10 mouse cellular contexts compared by ENCODE assay signal in the genomic region with DNA sequence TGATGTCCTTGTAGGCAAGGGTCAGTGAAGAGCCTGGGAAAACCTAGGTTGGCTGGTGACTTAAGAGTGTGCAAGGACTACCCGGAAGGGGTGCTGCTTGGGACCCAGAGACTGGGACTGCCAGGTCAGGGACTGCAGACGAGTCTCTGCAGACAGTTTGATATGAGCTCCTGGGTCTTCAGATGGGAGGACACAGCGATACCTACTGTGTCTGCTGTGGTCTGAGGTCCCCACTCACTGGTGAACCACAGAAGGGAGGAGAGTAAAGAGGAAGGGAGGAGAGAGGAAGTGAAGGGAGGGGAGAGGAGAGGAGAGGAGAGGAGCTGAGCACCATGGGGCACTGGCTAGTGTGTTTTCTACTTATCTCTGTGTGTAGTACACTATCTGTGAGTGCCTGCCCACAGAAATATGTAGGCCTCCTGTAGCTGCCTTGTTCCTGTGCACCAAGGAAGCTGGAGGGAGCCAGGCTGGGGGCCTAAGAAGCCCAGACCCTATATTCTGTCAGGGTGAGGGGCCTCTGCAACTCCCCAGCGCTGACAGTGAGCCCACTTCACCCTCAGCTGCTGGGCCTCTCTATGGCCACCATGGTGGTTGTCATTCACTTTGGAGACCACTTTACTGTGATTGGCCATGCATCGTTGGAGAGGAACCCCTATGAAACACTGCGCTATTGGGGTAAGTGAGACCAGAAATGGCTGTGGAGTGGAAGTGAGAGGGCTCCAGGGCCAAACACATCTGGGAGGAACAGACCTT. TPM values are rescaled to one million over a fixed set of nuclear protein-coding genes. Genes with fewer than 3 reads are reported as not detected.
DNase-seq lines count a peak whose midpoint lies in the region; ATAC-seq and TF ChIP-seq lines count a peak whose summit lies in the region.
"Had no signal": no experiment of that assay in that cellular context is flagged by ENCODE, and none has a peak within 500 bp of the region (broad histone marks: within the 10 kb centered on the region; RNA-seq: fewer than 3 reads in every experiment).

No protein-coding gene starts in this region.

- no peaks in the 10 kb centered on the region for H3K36me3 ChIP-seq in lung, embryonic 15.5 days
- no peaks in the 10 kb centered on the region; the same call in 1 of the 2 replicates for H3K36me3 ChIP-seq in liver, embryonic 16.5 days (ENCODE audit: control insufficient read depth, insufficient read depth)
- H3K36me3 ChIP-seq in kidney, adult 2 months (ENCODE audit: control insufficient read depth, insufficient read depth, low read length): no peaks in the 10 kb centered on the region
- H3K36me3 ChIP-seq in hindbrain, embryonic 14.5 days (replicated peaks; ENCODE audit: control insufficient read depth, insufficient read depth): no peaks in the 10 kb centered on the region

- peaks cover 47% of the 10 kb centered on the region for H3K4me1 ChIP-seq in lung, embryonic 15.5 days
- H3K4me1 ChIP-seq in liver, embryonic 16.5 days (ENCODE audit: control insufficient read depth, low read depth, low read length): peaks cover 52% of the 10 kb centered on the region
- peaks cover 11% of the 10 kb centered on the region for H3K4me1 ChIP-seq in kidney, adult 2 months (ENCODE audit: control insufficient read depth, insufficient read depth, low read length)
- peaks cover 13% of the 10 kb centered on the region for H3K4me1 ChIP-seq in hindbrain, embryonic 14.5 days (replicated peaks; ENCODE audit: control insufficient read depth, insufficient read depth, low read length)

- H3K4me3 ChIP-seq in lung, embryonic 15.5 days: no peak overlapping the region
- H3K4me3 ChIP-seq in liver, embryonic 16.5 days (ENCODE audit: low read depth, low read length): peak overlapping the region; percentile 68
- no peak overlapping the region for H3K4me3 ChIP-seq in kidney, adult 2 months (ENCODE audit: insufficient read depth, low read depth, low read length)
- H3K4me3 ChIP-seq in hindbrain, embryonic 14.5 days (replicated peaks; ENCODE audit: low read length): no peak overlapping the region

- no peak for TF ChIP-seq POLR2A in kidney, adult 2 months (IDR thresholded peaks at IDR 0.05; ENCODE audit: low read depth, low read length)

- no peak for ATAC-seq in lung, embryonic 15.5 days (ENCODE audit: borderline replicate concordance, extremely low read depth, low FRiP score, low TSS enrichment)
- ATAC-seq in liver, embryonic 16.5 days (ENCODE audit: low read depth): peak; percentile 68
- no peak for ATAC-seq in hindbrain, embryonic 14.5 days (ENCODE audit: low FRiP score)

- H3K27ac ChIP-seq in lung, embryonic 15.5 days: peak overlapping the region; percentile 76
- peak overlapping the region; percentile 99 for H3K27ac ChIP-seq in liver, embryonic 16.5 days (ENCODE audit: low read length)
- no peak overlapping the region for H3K27ac ChIP-seq in kidney, adult 2 months (ENCODE audit: insufficient read depth, low read depth, low read length)
- H3K27ac ChIP-seq in hindbrain, embryonic 14.5 days: no peak overlapping the region

- 87% methylated on average over 6 of the region's 6 CpGs for WGBS in lung, embryonic 15.5 days
- 14% methylated on average over 6 of the region's 6 CpGs for whole genome bisulfite sequencing in liver, embryonic 16.5 days (ENCODE audit: insufficient replicate concordance)
- 95% methylated on average over 6 of the region's 6 CpGs for WGBS in kidney, adult 2 months
- 87% methylated on average over 6 of the region's 6 CpGs for WGBS in hindbrain, embryonic 14.5 days

- H3K4me2 ChIP-seq in lung, embryonic 15.5 days: no peak overlapping the region
- H3K4me2 ChIP-seq in liver, embryonic 16.5 days (ENCODE audit: low read depth, low read length): peak overlapping the region; percentile 86
- H3K4me2 ChIP-seq in hindbrain, embryonic 14.5 days (replicated peaks): no peak overlapping the region

- no peaks in the 10 kb centered on the region for H3K9me3 ChIP-seq in lung, embryonic 15.5 days
- H3K9me3 ChIP-seq in liver, embryonic 16.5 days (replicated peaks; ENCODE audit: control insufficient read depth, low read length): no peaks in the 10 kb centered on the region
- H3K9me3 ChIP-seq in hindbrain, embryonic 14.5 days (ENCODE audit: control insufficient read depth, low read length): no peaks in the 10 kb centered on the region

- DNase-seq in lung, postnatal 36 days: no peak
- peak; percentile 61 for DNase-seq in c-Kit-positive CD71-positive TER-119-negative erythroid progenitor cells, embryonic 14.5 days (ENCODE audit: low read depth)
- DNase-seq in thymus, postnatal 14 days: peak; percentile 64
- DNase-seq in kidney, adult 2 months: no peak
- DNase-seq in ovary, adult 18-20 months (ENCODE audit: low spot score): no peak
- no peak for DNase-seq in hindbrain, embryonic 14.5 days (ENCODE audit: low spot score)
- DNase-seq: layer of hippocampus, postnatal 36 days; right cerebral cortex, postnatal 25 days had no signal

- no peak overlapping the region for H3K9ac ChIP-seq in lung, embryonic 15.5 days
- H3K9ac ChIP-seq in liver, embryonic 16.5 days (ENCODE audit: low read depth, low read length): peak overlapping the region; percentile 88
- H3K9ac ChIP-seq in hindbrain, embryonic 14.5 days: no peak overlapping the region

- no peaks in the 10 kb centered on the region for H3K27me3 ChIP-seq in lung, embryonic 15.5 days
- H3K27me3 ChIP-seq in liver, embryonic 16.5 days (ENCODE audit: control insufficient read depth, insufficient read depth, low read depth, low read length): no peaks in the 10 kb centered on the region
- no peaks in the 10 kb centered on the region for H3K27me3 ChIP-seq in kidney, adult 2 months (replicated peaks; ENCODE audit: control insufficient read depth, insufficient read depth, low read length)
- H3K27me3 ChIP-seq in hindbrain, embryonic 14.5 days (ENCODE audit: control insufficient read depth, insufficient read depth, low read length): no peaks in the 10 kb centered on the region

- TF ChIP-seq CTCF in kidney, adult 2 months (conservative IDR thresholded peaks at IDR 0.05; ENCODE audit: insufficient read depth, insufficient read length, low read depth, low read length): no peak

RNA-seq across cellular contexts. Expression of a gene that starts 0.7 kb away (rescaled TPM):
- 1.9 and 2.8 TPM in 2 replicates for polyA plus RNA-seq in lung, embryonic 15.5 days (2015; fragmentation: Nextera tagmentation; extraction: Ambion mirVana)
- 69.6 and 71.3 TPM in 2 replicates for polyA plus RNA-seq in liver, embryonic 16.5 days (2015; fragmentation: Nextera tagmentation; extraction: Ambion mirVana)
- polyA plus RNA-seq in kidney, adult 2 months (2012; rRNA removed): 0.99 and 5.1 TPM in 2 replicates
- 0.43 and 0.82 TPM in 2 replicates for polyA plus RNA-seq in hindbrain, embryonic 14.5 days (2014; fragmentation: Nextera tagmentation; extraction: Ambion mirVana)

RNA-seq across cellular contexts. Expression of a gene that starts 36.5 kb away (rescaled TPM):
- 3.4 and 3.5 TPM in 2 replicates for polyA plus RNA-seq in lung, embryonic 15.5 days (2015; fragmentation: Nextera tagmentation; extraction: Ambion mirVana)
- polyA plus RNA-seq in liver, embryonic 16.5 days (2015; fragmentation: Nextera tagmentation; extraction: Ambion mirVana): 0.29 and 0.91 TPM in 2 replicates
- polyA plus RNA-seq in kidney, adult 2 months (2012; rRNA removed): 0.11 and 0.30 TPM in 2 replicates
- 0.39 and 0.51 TPM in 2 replicates for polyA plus RNA-seq in hindbrain, embryonic 14.5 days (2014; fragmentation: Nextera tagmentation; extraction: Ambion mirVana)

RNA-seq across cellular contexts. Expression of a gene that starts 47.0 kb away (rescaled TPM):
- polyA plus RNA-seq in lung, embryonic 15.5 days (2015; fragmentation: Nextera tagmentation; extraction: Ambion mirVana): 694 and 720 TPM in 2 replicates
- polyA plus RNA-seq in liver, embryonic 16.5 days (2015; fragmentation: Nextera tagmentation; extraction: Ambion mirVana): 139 and 152 TPM in 2 replicates
- polyA plus RNA-seq in kidney, adult 2 months (2012; rRNA removed): 801 and 824 TPM in 2 replicates
- 455 and 483 TPM in 2 replicates for polyA plus RNA-seq in hindbrain, embryonic 14.5 days (2014; fragmentation: Nextera tagmentation; extraction: Ambion mirVana)

Comparison
In these comparisons a context has a peak if more than half of its experiments do, and no peak if none do; other contexts are left out.
1. H3K27ac ChIP-seq: peak in lung, embryonic 15.5 days (single experiment) and liver, embryonic 16.5 days (single experiment); none in kidney, adult 2 months (single experiment) and hindbrain, embryonic 14.5 days (single experiment).
2. DNase-seq: peak in c-Kit-positive CD71-positive TER-119-negative erythroid progenitor cells, embryonic 14.5 days (single experiment) and thymus, postnatal 14 days (single experiment); none in lung, postnatal 36 days (single experiment), kidney, adult 2 months (single experiment), ovary, adult 18-20 months (single experiment) and hindbrain, embryonic 14.5 days (single experiment).
3. RNA of a gene that starts 0.7 kb away (polyA plus RNA-seq): 69.6 to 71.3 TPM in liver, embryonic 16.5 days; 0.99 to 5.1 TPM in kidney, adult 2 months, 1.9 to 2.8 TPM in lung, embryonic 15.5 days and 0.43 to 0.82 TPM in hindbrain, embryonic 14.5 days; every median in the first group is over 10 times any median in the second.